Mouse (Mus musculus): ENCODE results near the gene Entpd7. TPM values are rescaled to one million over a fixed set of nuclear protein-coding genes. Genes with fewer than 3 reads are reported as not detected.

Gene Entpd7
- polyA plus RNA-seq, 1 experiment from 2014 or later, result 8.1 TPM

DNA sequence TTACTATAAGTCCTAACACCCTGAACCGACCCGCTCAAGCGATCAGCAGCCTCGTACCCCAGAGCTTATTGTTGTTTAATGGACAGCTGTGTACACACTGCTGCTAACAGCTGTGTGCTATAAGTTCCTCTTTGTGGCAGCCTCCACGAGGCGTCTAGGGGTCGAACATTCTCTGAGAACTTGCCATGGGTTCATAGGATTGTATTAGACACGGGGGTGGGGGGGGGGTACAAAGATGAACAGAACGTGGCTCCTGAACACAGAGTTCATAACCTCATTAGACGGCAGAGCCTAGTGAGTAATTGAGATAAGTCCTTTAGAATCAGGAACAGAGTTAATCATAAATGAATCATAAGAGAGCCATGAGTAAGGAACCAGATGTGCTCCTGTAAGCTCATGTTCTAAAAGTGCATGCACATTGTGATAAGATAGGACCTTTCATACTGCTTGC is 6.1 kb downstream of the Entpd7 start:
- H3K36me3 ChIP-seq (ENCODE audit: control insufficient read depth, insufficient read depth, low read length), result peaks cover 7% of the 10 kb centered on the region; the same call in 1 of the 2 replicates
- no peak overlapping the region for H3K4me2 ChIP-seq (replicated peaks; ENCODE audit: low read depth)
- DNase-seq (ENCODE audit: low spot score) (peak; percentile 51), ATAC-seq (ENCODE audit: low FRiP score, low TSS enrichment) (peak; percentile 82)
- no peak overlapping the region for H3K9ac ChIP-seq (ENCODE audit: low read length)
- 30% methylated on average over 10 of the region's 10 CpGs for whole genome bisulfite sequencing
- TF ChIP-seq EP300 (optimal IDR thresholded peaks at IDR 0.05) (no peak), CTCF (IDR thresholded peaks at IDR 0.05; ENCODE audit: low read depth) (no peak)
- no peak overlapping the region for H3K4me3 ChIP-seq (ENCODE audit: low read depth, low read length)
- H3K27ac ChIP-seq (replicated peaks), result peak overlapping the region; percentile 56
- H3K9me3 ChIP-seq (ENCODE audit: control insufficient read depth, low read length), result no peaks in the 10 kb centered on the region
- no peaks in the 10 kb centered on the region for H3K4me1 ChIP-seq (replicated peaks; ENCODE audit: control insufficient read depth, insufficient read depth)
- H3K27me3 ChIP-seq (ENCODE audit: control insufficient read depth, insufficient read depth, low read length), result no peaks in the 10 kb centered on the region

DNA sequence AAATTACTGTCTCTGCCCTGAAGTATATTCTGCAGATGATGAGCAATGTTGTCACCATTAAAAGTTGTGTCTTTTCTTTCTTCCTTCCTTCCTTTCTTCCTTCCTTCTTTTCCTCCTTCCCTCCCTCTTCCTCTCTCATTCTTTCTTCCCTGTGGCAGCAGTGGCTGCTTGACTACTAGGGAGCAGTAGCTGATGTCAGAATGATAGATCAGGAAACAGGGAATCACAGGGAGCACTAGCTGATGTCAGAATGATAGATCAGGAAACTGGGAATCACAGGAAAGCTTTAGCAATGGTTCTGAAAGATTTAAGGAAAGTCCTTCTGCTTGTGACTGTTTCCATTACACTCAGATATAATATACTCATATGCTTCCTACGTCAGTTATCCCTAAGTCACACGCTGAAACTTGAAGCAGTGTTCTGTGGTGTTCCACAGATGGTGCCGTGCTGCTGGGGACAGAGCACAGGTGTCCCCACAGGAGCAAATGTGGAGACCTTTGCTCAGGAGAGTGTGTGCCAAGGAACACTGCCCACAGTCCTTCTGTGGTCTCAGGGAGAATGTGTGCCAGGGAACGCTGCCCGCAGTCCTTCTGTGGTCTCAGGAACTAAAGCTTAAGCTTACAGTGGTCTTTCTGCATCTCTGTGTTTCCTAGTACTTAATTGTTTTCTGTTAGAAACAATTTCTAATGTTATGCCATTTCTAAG is 8.3 kb downstream of the Entpd7 start:
- WGBS, result 85% methylated on average over 5 of the region's 5 CpGs
- Histone ChIP-seq H3K9me3 (ENCODE audit: control insufficient read depth, low read length) (no peaks in the 10 kb centered on the region), H3K4me3 (ENCODE audit: low read depth, low read length) (no peak overlapping the region), H3K9ac (ENCODE audit: low read length) (no peak overlapping the region), H3K27ac (replicated peaks) (no peak overlapping the region), H3K36me3 (ENCODE audit: control insufficient read depth, insufficient read depth, low read length) (0 out of 2 replicates have a peak, but pooled peaks cover 4% of the 10 kb centered on the region), H3K4me1 (replicated peaks; ENCODE audit: control insufficient read depth, insufficient read depth) (no peaks in the 10 kb centered on the region), H3K27me3 (ENCODE audit: control insufficient read depth, insufficient read depth, low read length) (no peaks in the 10 kb centered on the region), H3K4me2 (replicated peaks; ENCODE audit: low read depth) (no peak overlapping the region)
- TF ChIP-seq CTCF (IDR thresholded peaks at IDR 0.05; ENCODE audit: low read depth) (no peak), EP300 (optimal IDR thresholded peaks at IDR 0.05) (no peak)
- ATAC-seq (ENCODE audit: low FRiP score, low TSS enrichment), result no peak
- DNase-seq (ENCODE audit: low spot score), result no peak

DNA sequence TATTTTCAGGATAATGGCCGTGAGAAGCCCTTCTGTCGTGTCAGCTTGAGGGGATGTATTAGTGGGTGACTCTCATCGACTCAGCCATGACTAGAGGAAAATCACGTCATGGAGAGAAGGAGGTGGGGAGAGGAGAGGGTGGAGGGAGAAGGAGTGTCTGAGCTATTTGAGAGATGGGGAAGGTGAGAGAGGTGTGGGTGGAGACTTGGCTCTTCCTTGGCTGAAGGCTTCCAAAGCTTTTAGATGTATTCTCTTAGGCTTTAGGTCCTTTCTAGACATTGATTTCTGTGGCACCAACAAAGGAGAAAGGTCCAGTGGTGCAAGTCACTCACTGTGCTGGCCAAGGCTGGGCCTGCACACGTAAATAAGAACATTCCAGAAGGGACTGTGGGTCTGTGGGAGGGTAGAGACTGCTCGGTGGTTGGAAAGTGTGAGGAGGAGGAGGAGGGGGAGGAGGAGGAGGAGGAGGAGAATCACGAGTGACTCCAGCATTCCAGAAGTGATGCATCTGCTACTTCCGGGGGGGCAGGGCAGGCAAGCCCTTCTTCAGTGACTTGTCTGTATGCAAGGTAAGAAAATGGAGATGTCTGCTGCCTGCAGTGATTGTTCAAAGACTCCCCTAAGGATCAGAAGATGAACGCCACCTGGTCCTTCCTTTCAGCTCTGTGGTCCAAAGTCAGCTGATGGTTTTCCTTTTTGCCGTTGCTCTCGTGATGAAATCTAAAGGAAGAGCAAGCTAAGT is 9.7 kb downstream of the Entpd7 start:
- Histone ChIP-seq H3K9ac (ENCODE audit: low read length) (no peak overlapping the region), H3K9me3 (ENCODE audit: control insufficient read depth, low read length) (no peaks in the 10 kb centered on the region), H3K36me3 (ENCODE audit: control insufficient read depth, insufficient read depth, low read length) (0 out of 2 replicates have a peak, but pooled peaks cover 7% of the 10 kb centered on the region), H3K27ac (replicated peaks) (no peak overlapping the region), H3K27me3 (ENCODE audit: control insufficient read depth, insufficient read depth, low read length) (no peaks in the 10 kb centered on the region), H3K4me3 (ENCODE audit: low read depth, low read length) (no peak overlapping the region), H3K4me1 (replicated peaks; ENCODE audit: control insufficient read depth, insufficient read depth) (no peaks in the 10 kb centered on the region), H3K4me2 (replicated peaks; ENCODE audit: low read depth) (no peak overlapping the region)
- TF ChIP-seq EP300 (optimal IDR thresholded peaks at IDR 0.05) (no peak), CTCF (IDR thresholded peaks at IDR 0.05; ENCODE audit: low read depth) (no peak)
- no peak for ATAC-seq (ENCODE audit: low FRiP score, low TSS enrichment)
- 54% methylated on average over 11 of the region's 11 CpGs for WGBS
- no peak for DNase-seq (ENCODE audit: low spot score)

DNA sequence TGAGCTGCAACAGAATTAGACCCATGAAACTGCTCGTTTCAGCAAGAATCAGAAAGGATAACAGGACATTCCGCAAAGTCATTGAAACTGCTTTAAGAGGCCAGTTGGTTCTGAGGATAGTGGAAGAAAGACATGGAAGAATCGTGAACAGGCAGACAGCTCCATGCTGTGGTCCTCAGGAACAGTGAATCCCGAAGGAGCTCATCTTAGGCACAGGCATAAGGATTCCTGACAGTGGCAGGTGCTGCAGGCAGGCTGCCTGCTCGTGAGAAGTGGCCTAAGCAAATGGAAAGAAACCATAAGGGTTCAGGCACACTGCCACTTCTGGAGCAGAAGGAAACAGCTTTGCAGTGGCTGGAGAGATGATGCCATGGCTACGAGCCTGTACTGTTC is 10.3 kb downstream of the Entpd7 start:
- 81% methylated on average over 6 of the region's 6 CpGs for WGBS
- DNase-seq (ENCODE audit: low spot score) (no peak), ATAC-seq (ENCODE audit: low FRiP score, low TSS enrichment) (no peak)
- H3K4me2 ChIP-seq (replicated peaks; ENCODE audit: low read depth), result no peak overlapping the region
- TF ChIP-seq CTCF (IDR thresholded peaks at IDR 0.05; ENCODE audit: low read depth), result no peak
- no peak for TF ChIP-seq EP300 (optimal IDR thresholded peaks at IDR 0.05)
- H3K27ac ChIP-seq (replicated peaks), result no peak overlapping the region
- H3K9me3 ChIP-seq (ENCODE audit: control insufficient read depth, low read length), result no peaks in the 10 kb centered on the region
- H3K4me1 ChIP-seq (replicated peaks; ENCODE audit: control insufficient read depth, insufficient read depth), result no peaks in the 10 kb centered on the region
- no peak overlapping the region for H3K9ac ChIP-seq (ENCODE audit: low read length)
- 0 out of 2 replicates have a peak, but pooled peaks cover 7% of the 10 kb centered on the region for H3K36me3 ChIP-seq (ENCODE audit: control insufficient read depth, insufficient read depth, low read length)
- no peak overlapping the region for H3K4me3 ChIP-seq (ENCODE audit: low read depth, low read length)
- H3K27me3 ChIP-seq (ENCODE audit: control insufficient read depth, insufficient read depth, low read length), result no peaks in the 10 kb centered on the region

DNA sequence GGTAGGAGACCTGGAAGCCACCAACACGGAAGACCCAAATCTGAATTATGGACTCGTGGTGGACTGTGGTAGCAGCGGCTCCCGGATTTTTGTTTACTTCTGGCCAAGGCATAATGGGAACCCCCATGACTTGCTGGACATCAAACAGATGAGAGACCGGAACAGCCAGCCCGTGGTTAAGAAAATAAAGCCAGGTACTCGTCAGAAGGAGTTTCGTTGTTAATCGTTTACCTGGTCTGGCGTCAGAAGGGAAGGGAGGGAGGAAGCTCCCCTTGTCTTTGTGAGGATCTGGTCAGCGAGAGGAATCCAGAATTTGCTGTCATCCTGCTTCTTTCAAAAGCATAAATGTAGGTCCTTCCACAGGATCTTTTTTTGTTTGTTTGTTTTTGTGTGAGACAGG is 14.7 kb downstream of the Entpd7 start:
- no peak overlapping the region for H3K9ac ChIP-seq (ENCODE audit: low read length)
- no peak overlapping the region for H3K4me2 ChIP-seq (replicated peaks; ENCODE audit: low read depth)
- no peaks in the 10 kb centered on the region for H3K4me1 ChIP-seq (replicated peaks; ENCODE audit: control insufficient read depth, insufficient read depth)
- H3K27ac ChIP-seq (replicated peaks), result no peak overlapping the region
- DNase-seq (ENCODE audit: low spot score), result no peak
- no peak overlapping the region for H3K4me3 ChIP-seq (ENCODE audit: low read depth, low read length)
- H3K9me3 ChIP-seq (ENCODE audit: control insufficient read depth, low read length), result no peaks in the 10 kb centered on the region
- no peaks in the 10 kb centered on the region for H3K27me3 ChIP-seq (ENCODE audit: control insufficient read depth, insufficient read depth, low read length)
- TF ChIP-seq CTCF (IDR thresholded peaks at IDR 0.05; ENCODE audit: low read depth), result no peak
- TF ChIP-seq EP300 (optimal IDR thresholded peaks at IDR 0.05), result no peak
- 56% methylated on average over 11 of the region's 11 CpGs for WGBS
- ATAC-seq (ENCODE audit: low FRiP score, low TSS enrichment), result no peak
- H3K36me3 ChIP-seq (ENCODE audit: control insufficient read depth, insufficient read depth, low read length), result peaks cover 11% of the 10 kb centered on the region
